Mouse (Mus musculus) cerebellum, adult 2 months (tissue): ENCODE measurements around the gene Tnr.

Experiments
- CTCF ChIP-seq: fragments of 200-500 bp; IDR thresholded peaks from 2 replicates; pipeline ENCODE4 v1.5.1; 2011; ENCODE audit warnings: low read depth, mild to moderate bottlenecking, control low read depth, low read length, moderate library complexity, borderline replicate concordance; ENCODE audit not compliant: insufficient read depth
- POLR2A ChIP-seq: fragments of 200-500 bp; IDR thresholded peaks from 2 replicates; pipeline ENCODE4 v1.6.1; 2011; ENCODE audit warnings: low read length, control low read depth, borderline replicate concordance; ENCODE audit not compliant: insufficient read depth

- TF ChIP-seq CTCF (no peak), POLR2A (no peak)
Measured at GRCm38 (mm10) chr1:159763901-159764300, 240.3 kb downstream of the Tnr start.
